Mouse (Mus musculus) cortical plate, adult 2 months (tissue): ENCODE measurements around the gene Gipr.

Experiments used
- CTCF ChIP-seq: fragments of 200-500 bp; IDR thresholded peaks from 2 replicates; pipeline ENCODE4 v1.5.1; 2011; ENCODE audit warnings: mild to moderate bottlenecking, control low read depth, low read length; ENCODE audit not compliant: insufficient read depth; ENCODE audit errors: extremely low read depth
- POLR2A ChIP-seq: fragments of 200-500 bp; IDR thresholded peaks from 2 replicates; pipeline ENCODE4 v1.6.1; 2011; ENCODE audit warnings: mild to moderate bottlenecking, low read length, control low read depth; ENCODE audit not compliant: insufficient read depth; ENCODE audit errors: extremely low read depth

DNA sequence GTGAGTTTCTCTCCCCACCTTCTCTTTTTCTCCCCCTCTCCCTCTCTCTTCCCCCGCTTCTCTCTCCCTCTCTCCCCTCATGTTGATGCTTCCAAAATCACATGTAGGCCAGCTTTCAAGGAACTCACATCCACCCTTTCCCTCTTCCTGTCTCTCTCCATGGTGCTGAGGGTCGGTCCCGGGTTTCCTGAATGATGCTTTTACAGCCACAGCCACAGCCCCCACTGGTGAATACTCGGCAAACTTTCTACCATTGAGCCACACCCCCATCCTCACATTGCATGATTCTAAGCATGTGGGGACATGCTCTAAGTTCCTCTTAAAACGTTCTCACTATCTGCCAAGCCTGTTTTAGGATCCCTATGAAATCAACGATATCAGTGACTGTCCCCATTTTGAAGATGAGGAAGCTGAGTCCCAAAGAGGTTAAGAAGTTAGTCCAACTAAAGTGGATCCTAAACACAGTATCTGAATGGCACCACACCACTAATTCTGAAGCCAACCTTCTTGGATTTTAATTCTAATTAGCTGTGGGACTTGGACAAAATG, 18.4 kb downstream of the Gipr start:
- TF ChIP-seq POLR2A (no peak), CTCF (no peak)
